Mouse (Mus musculus) kidney, postnatal 4 days (tissue): ENCODE results near the gene Grin1.
"Not testable (repeated sequence)": the region's sequence is repeated elsewhere in the genome, so short reads cannot be mapped to it uniquely, and the experiment has no call there.

Experiments used
- DNase-seq, 2 experiments: peaks; one replicate each; pipeline ENCODE4 v3.0.0; 2021; ENCODE audit warnings: mixed read lengths in 2 of 2

Gene Grin1

GRCm38 (mm10) chr2:25286314-25286713 lies 32.7 kb downstream of the Grin1 start:
- no peak for DNase-seq

GRCm38 (mm10) chr2:25285551-25285950 lies 33.4 kb downstream of the Grin1 start:
- DNase-seq: no peak

GRCm38 (mm10) chr2:25278928-25279882 lies 39.8 kb downstream of the Grin1 start:
- peak; percentile 92 for DNase-seq

- DNase-seq: no peak
Observed at GRCm38 (mm10) chr2:25273010-25273409, 46.0 kb downstream of the Grin1 start.

GRCm38 (mm10) chr2:25272515-25272914 lies 46.5 kb downstream of the Grin1 start:
- no peak for DNase-seq

GRCm38 (mm10) chr2:25271827-25272511 lies 47.0 kb downstream of the Grin1 start, which contains the start of the genes Ssna1 and Anapc2:
Ssna1 (minus strand) TSS chr2:25272438.
Anapc2 (plus strand) TSS chr2:25272478.
- DNase-seq: peak; percentile 99

GRCm38 (mm10) chr2:25267746-25268309 lies 51.2 kb downstream of the Grin1 start:
- no peak for DNase-seq

- DNase-seq: no peak
Observed at GRCm38 (mm10) chr2:25267241-25267640, 51.7 kb downstream of the Grin1 start.

- DNase-seq: peak; percentile 47 to 65
Observed at GRCm38 (mm10) chr2:25266720-25267119, 52.3 kb downstream of the Grin1 start.

GRCm38 (mm10) chr2:25265897-25266656 lies 52.9 kb downstream of the Grin1 start:
- peak in 1 of 2 experiments; percentile 38 for DNase-seq

- DNase-seq: peak in 1 of 2 experiments; percentile 46
Observed at GRCm38 (mm10) chr2:25264851-25265250, 54.1 kb downstream of the Grin1 start.

- DNase-seq: no peak
Observed at GRCm38 (mm10) chr2:25264286-25264660, 54.7 kb downstream of the Grin1 start.

GRCm38 (mm10) chr2:25263623-25264285 lies 55.2 kb downstream of the Grin1 start:
- DNase-seq: peak in 1 of 2 experiments; percentile 4

- DNase-seq: peak; percentile 55 to 71
Observed at GRCm38 (mm10) chr2:25262795-25263622, 56.0 kb downstream of the Grin1 start.

- peak; percentile 95 to 97 for DNase-seq
Observed at GRCm38 (mm10) chr2:25262291-25262767, 56.7 kb downstream of the Grin1 start, which contains the start of gene Tprn. Tprn (plus strand) TSS chr2:25262618.

GRCm38 (mm10) chr2:25261870-25262269 lies 57.1 kb downstream of the Grin1 start:
- no peak for DNase-seq

- DNase-seq: peak in 1 of 2 experiments; percentile 24
Observed at GRCm38 (mm10) chr2:25258887-25259286, 60.1 kb downstream of the Grin1 start.

- DNase-seq: not testable (repeated sequence)
Observed at GRCm38 (mm10) chr2:25257250-25257649, 61.7 kb downstream of the Grin1 start.

- DNase-seq: peak; percentile 72 to 79
Observed at GRCm38 (mm10) chr2:25256443-25257109, 62.4 kb downstream of the Grin1 start.

GRCm38 (mm10) chr2:25255284-25255779 lies 63.7 kb downstream of the Grin1 start, which contains the start of gene Tmem203:
Tmem203 (plus strand) TSS chr2:25255439.
- DNase-seq: peak; percentile 94
